Mouse (Mus musculus) forebrain, embryonic 11.5 days (tissue): ENCODE results near the gene Smu1. TPM values are rescaled to one million over a fixed set of nuclear protein-coding genes. Genes with fewer than 3 reads are reported as not detected.

ENCODE experiments used
- ATAC-seq: fragments of 200-750 bp; cut with Nextera tagmentation; replicated peaks from 2 replicates; pipeline ENCODE4 v1.8.0; 2017; ENCODE audit warnings: moderate TSS enrichment; ENCODE audit not compliant: low FRiP score
- DNase-seq: peaks from one replicate; pipeline ENCODE4 v3.0.0-alpha.2; 2017; ENCODE audit warnings: low spot score
- H3K27ac ChIP-seq: fragments of 300-500 bp; sonication (generic); 2 replicates; pipeline ENCODE4 v1.5.1; 2014; ENCODE audit warnings: low read depth, low read length
- H3K27me3 ChIP-seq: fragments of 300-500 bp; sonication (generic); 2 replicates; pipeline ENCODE4 v1.6.1; 2014; ENCODE audit warnings: mild to moderate bottlenecking, low read length, mixed read lengths; ENCODE audit not compliant: control insufficient read depth, insufficient read depth
- H3K36me3 ChIP-seq: fragments of 300-500 bp; sonication (generic); 2 replicates; pipeline ENCODE4 v1.6.1; 2014; ENCODE audit warnings: mild to moderate bottlenecking, low read length, moderate library complexity, mixed read lengths; ENCODE audit not compliant: control insufficient read depth, insufficient read depth
- H3K4me1 ChIP-seq: fragments of 300-500 bp; sonication (generic); replicated peaks from 2 replicates; pipeline ENCODE4 v1.6.1; 2014; ENCODE audit warnings: low read length, mixed read lengths; ENCODE audit not compliant: control insufficient read depth, insufficient read depth
- H3K4me2 ChIP-seq: fragments of 300-500 bp; sonication (generic); 2 replicates; pipeline ENCODE4 v1.6.1; 2014; ENCODE audit warnings: low read depth, mild to moderate bottlenecking, low read length, moderate library complexity, mixed read lengths; ENCODE audit not compliant: severe bottlenecking
- H3K4me3 ChIP-seq: fragments of 300-500 bp; sonication (generic); 2 replicates; pipeline ENCODE4 v1.5.1; 2014; ENCODE audit warnings: low read depth, low read length
- H3K9ac ChIP-seq: fragments of 300-500 bp; sonication (generic); 2 replicates; pipeline ENCODE4 v1.6.1; 2014; ENCODE audit warnings: low read length
- H3K9me3 ChIP-seq: fragments of 300-500 bp; sonication (generic); 2 replicates; pipeline ENCODE4 v1.6.1; 2016; ENCODE audit warnings: low read length, mixed read lengths; ENCODE audit not compliant: control insufficient read depth
- WGBS: fragments of 180-500 bp; shearing (Covaris S2); extraction: QIAGEN DNeasy Blood & Tissue Kit; methylation state at CpG from one replicate; pipeline ENCODE4 v1.1.7; 2014; 5-methylcytosine and 5-hydroxymethylcytosine counted together
- polyA plus RNA-seq: library from polyadenylated mRNA; unstranded; fragments of >200 nt; fragmentation: Nextera tagmentation; extraction: Ambion mirVana; gene quantifications from 2 replicates; pipeline ENCODE4 v1.2.1, GENCODE M21; 2014

The Smu1 gene
- polyA plus RNA-seq, 1 experiment from 2014 or later: 185 TPM

GRCm38 (mm10) chr4:40777116-40777515, 19.4 kb upstream of the Smu1 start:
- Histone ChIP-seq H3K4me2 (no peak overlapping the region), H3K27ac (no peak overlapping the region), H3K9ac (no peak overlapping the region), H3K4me1 (peaks cover 5% of the 10 kb centered on the region; the same call in 1 of the 2 replicates), H3K9me3 (no peaks in the 10 kb centered on the region), H3K4me3 (no peak overlapping the region), H3K36me3 (no peaks in the 10 kb centered on the region), H3K27me3 (no peaks in the 10 kb centered on the region)
- DNase-seq (no peak), ATAC-seq (no peak)
- WGBS: 26% methylated on average over 2 of the region's 2 CpGs

GRCm38 (mm10) chr4:40776416-40776815, 18.7 kb upstream of the Smu1 start:
- H3K27me3 ChIP-seq: no peaks in the 10 kb centered on the region
- no peaks in the 10 kb centered on the region for H3K36me3 ChIP-seq
- H3K4me1 ChIP-seq: peaks cover 5% of the 10 kb centered on the region; the same call in 1 of the 2 replicates
- no peaks in the 10 kb centered on the region for H3K9me3 ChIP-seq
- no peak overlapping the region for H3K9ac ChIP-seq
- DNase-seq: no peak
- no peak overlapping the region for H3K27ac ChIP-seq
- no peak overlapping the region for H3K4me3 ChIP-seq
- H3K4me2 ChIP-seq: no peak overlapping the region
- 77% methylated on average over 4 of the region's 4 CpGs for WGBS
- no peak for ATAC-seq

GRCm38 (mm10) chr4:40774279-40775259, 16.8 kb upstream of the Smu1 start:
- no peaks in the 10 kb centered on the region for H3K36me3 ChIP-seq
- peak; percentile 65 for ATAC-seq
- no peaks in the 10 kb centered on the region for H3K9me3 ChIP-seq
- WGBS: 22% methylated on average over 12 of the region's 12 CpGs
- H3K4me2 ChIP-seq: peak overlapping the region; percentile 33; the same call in 1 of the 2 replicates
- H3K4me3 ChIP-seq: no peak overlapping the region
- peaks cover 5% of the 10 kb centered on the region; the same call in 1 of the 2 replicates for H3K4me1 ChIP-seq
- DNase-seq: peak; percentile 86
- peak overlapping the region; percentile 27 for H3K9ac ChIP-seq
- H3K27me3 ChIP-seq: no peaks in the 10 kb centered on the region
- H3K27ac ChIP-seq: no peak overlapping the region

GRCm38 (mm10) chr4:40759876-40760275, 2.2 kb upstream of the Smu1 start:
- no peak overlapping the region for H3K4me3 ChIP-seq
- no peaks in the 10 kb centered on the region; the same call in 1 of the 2 replicates for H3K36me3 ChIP-seq
- no peak overlapping the region for H3K27ac ChIP-seq
- no peaks in the 10 kb centered on the region for H3K9me3 ChIP-seq
- H3K4me2 ChIP-seq: no peak overlapping the region
- ATAC-seq (no peak), DNase-seq (no peak)
- H3K4me1 ChIP-seq: no peaks in the 10 kb centered on the region
- no peak overlapping the region for H3K9ac ChIP-seq
- H3K27me3 ChIP-seq: no peaks in the 10 kb centered on the region; the same call in 1 of the 2 replicates
- WGBS: 66% methylated on average over 5 of the region's 5 CpGs

GRCm38 (mm10) chr4:40757157-40757779, 455 bp downstream of the Smu1 start:
- Histone ChIP-seq H3K9me3 (no peaks in the 10 kb centered on the region), H3K27me3 (no peaks in the 10 kb centered on the region; the same call in 1 of the 2 replicates), H3K9ac (peak overlapping the region; percentile 87), H3K27ac (no peak overlapping the region), H3K4me2 (peak overlapping the region; percentile 65), H3K36me3 (peaks cover 5% of the 10 kb centered on the region; the same call in 1 of the 2 replicates), H3K4me1 (no peaks in the 10 kb centered on the region), H3K4me3 (peak overlapping the region; percentile 99)
- no peak for DNase-seq
- peak; percentile 81 for ATAC-seq
- under 1% methylated on average over 36 of the region's 39 CpGs for WGBS

- DNase-seq (no peak), ATAC-seq (no peak)
- H3K9me3 ChIP-seq: no peaks in the 10 kb centered on the region
- no peak overlapping the region for H3K4me2 ChIP-seq
- H3K27me3 ChIP-seq: no peaks in the 10 kb centered on the region
- no peak overlapping the region for H3K9ac ChIP-seq
- WGBS: 74% methylated on average over 1 of the region's 1 CpGs
- no peaks in the 10 kb centered on the region for H3K4me1 ChIP-seq
- peaks cover 6% of the 10 kb centered on the region; the same call in 1 of the 2 replicates for H3K36me3 ChIP-seq
- no peak overlapping the region for H3K27ac ChIP-seq
- no peak overlapping the region for H3K4me3 ChIP-seq
Observed at GRCm38 (mm10) chr4:40735351-40735750, 22.4 kb downstream of the Smu1 start.

GRCm38 (mm10) chr4:40731262-40731661, 26.5 kb downstream of the Smu1 start:
- H3K27ac ChIP-seq: no peak overlapping the region
- H3K4me2 ChIP-seq: no peak overlapping the region
- no peaks in the 10 kb centered on the region for H3K27me3 ChIP-seq
- no peaks in the 10 kb centered on the region for H3K4me1 ChIP-seq
- DNase-seq: no peak
- H3K9ac ChIP-seq: no peak overlapping the region
- H3K9me3 ChIP-seq: no peaks in the 10 kb centered on the region
- ATAC-seq: no peak
- H3K36me3 ChIP-seq: peaks cover 11% of the 10 kb centered on the region; the same call in 1 of the 2 replicates
- no peak overlapping the region for H3K4me3 ChIP-seq

GRCm38 (mm10) chr4:40727247-40727646, 30.5 kb downstream of the Smu1 start:
- no peak for DNase-seq
- no peak for ATAC-seq
- Histone ChIP-seq H3K27ac (no peak overlapping the region), H3K27me3 (no peaks in the 10 kb centered on the region), H3K4me3 (no peak overlapping the region), H3K4me2 (no peak overlapping the region), H3K36me3 (peaks cover 10% of the 10 kb centered on the region; the same call in 1 of the 2 replicates), H3K4me1 (peaks cover 8% of the 10 kb centered on the region), H3K9ac (no peak overlapping the region), H3K9me3 (no peaks in the 10 kb centered on the region)
- 83% methylated on average over 1 of the region's 1 CpGs for WGBS
